Mouse (Mus musculus) cerebellum, adult (tissue): ENCODE data around the gene Plcg2.

Source experiments
- ATAC-seq: cut with Nextera tagmentation; 2 replicates; pipeline ENCODE4 v1.9.2; 2017; ENCODE audit warnings: mild to moderate bottlenecking, moderate library complexity, mixed read lengths; ENCODE audit not compliant: insufficient number of reproducible peaks, low FRiP score, low TSS enrichment

Gene Plcg2

DNA sequence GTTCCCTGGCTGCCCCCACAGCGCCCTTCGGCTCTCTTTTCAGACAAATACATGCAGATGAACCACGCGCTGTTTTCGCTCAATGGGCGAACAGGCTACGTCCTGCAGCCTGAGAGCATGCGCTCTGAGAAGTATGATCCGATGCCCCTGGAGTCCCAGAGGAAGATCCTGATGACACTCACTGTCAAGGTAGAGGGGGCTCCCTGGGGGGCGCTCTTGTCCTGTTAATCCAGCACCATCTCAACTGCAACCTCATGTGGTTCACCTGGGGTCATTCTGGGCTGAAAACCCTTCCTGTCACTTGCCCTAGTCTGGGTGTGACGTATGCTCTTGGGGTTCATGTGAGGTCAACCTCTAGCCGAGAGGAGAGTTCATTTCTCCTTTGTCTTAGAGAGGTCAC, 114.8 kb downstream of the Plcg2 start:
- no peak for ATAC-seq

DNA sequence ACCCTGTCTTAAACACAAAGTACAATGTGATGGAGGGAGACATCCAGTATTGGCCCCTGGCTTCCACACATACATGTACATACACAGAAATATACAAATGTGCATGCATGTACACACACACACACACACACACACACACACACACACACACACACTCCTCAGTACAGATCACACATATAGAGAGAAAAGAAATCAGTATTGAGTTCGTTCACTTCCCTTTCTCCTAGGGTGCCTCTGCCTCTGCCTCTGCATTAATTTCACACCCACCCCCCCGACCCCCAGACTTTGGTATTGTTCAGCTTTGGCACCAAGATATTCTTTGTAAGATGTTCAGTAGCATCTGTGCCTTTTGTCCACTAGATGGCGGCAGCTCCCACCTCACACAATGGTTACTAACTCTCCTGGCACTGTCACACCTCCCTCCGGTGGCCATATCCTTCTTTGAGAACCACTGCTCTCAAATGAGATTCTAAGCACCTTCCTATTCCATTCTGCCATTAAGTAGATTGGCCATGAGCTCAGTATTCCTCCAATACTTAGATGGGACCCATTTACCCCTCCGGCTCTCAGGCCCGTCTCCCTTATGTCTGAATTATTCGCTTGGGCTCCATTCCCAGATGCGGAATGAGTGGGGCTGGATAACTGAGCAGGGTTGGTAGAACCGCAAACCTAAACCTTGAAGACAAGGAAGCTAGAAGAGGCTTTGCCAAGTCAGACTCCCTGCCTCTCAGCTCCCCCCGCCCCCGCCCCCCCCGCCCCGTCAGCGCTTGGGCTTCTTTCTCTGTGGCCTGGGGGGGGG, 128.1 kb downstream of the Plcg2 start:
- peak; percentile 79; the same call in 1 of the 2 replicates for ATAC-seq

DNA sequence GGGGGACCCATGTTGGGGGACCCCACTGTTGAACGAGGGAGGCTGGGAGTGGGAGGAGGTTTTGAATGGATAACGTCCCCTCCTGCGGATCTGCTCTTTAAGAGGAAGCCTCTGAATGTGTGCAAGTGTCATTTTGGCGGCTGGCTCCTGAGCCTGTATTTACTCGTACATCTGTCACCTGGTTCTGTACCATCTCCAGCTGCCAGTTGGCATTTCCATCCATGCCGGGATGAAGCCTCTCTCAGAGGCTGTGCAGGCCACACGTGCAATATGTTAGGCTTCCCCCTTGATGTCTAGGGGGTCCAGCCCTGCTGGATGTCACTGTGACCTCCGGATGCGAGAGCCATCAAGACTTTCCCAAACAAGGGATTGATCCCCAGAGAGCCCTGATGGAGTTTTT, 129.0 kb downstream of the Plcg2 start:
- ATAC-seq: no peak

DNA sequence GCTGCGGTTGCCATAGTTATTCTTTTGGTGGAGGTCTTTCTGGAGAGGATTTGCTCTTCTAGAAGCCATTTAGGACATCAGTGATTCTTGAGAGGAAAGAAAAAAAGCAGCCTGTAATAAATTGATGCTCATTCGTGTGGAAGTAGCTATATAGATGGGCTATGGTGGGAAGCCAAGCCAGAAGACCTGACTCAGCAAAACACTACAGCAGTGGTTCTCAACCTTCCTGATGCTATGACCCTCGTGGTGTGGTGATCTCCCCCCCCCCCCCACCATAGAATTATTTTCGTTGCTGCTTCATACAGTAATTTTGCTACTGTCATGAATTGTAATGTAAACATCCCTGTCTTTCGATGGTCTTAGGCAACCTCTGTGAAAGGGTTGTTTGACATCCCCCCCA, 134.4 kb downstream of the Plcg2 start:
- no peak for ATAC-seq

DNA sequence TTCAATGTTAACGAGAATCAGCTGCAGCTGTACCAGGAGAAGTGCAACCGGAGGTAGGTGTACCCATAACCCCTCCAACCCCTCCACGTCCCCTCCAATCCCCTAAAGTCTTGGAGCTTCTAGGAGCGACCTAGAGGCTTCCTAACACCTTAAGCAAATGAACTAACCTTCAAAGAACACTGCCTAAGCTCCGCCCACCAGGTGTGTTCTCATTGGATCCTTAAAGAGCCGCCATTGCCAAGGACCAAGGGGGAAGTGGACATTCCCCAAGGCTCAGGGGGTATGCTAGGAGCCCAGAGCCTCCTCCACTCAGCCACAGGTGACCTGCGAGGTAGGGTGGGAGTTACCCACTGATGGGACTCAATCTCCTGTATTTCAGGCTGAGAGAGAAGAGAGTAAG, 136.3 kb downstream of the Plcg2 start:
- ATAC-seq: no peak

DNA sequence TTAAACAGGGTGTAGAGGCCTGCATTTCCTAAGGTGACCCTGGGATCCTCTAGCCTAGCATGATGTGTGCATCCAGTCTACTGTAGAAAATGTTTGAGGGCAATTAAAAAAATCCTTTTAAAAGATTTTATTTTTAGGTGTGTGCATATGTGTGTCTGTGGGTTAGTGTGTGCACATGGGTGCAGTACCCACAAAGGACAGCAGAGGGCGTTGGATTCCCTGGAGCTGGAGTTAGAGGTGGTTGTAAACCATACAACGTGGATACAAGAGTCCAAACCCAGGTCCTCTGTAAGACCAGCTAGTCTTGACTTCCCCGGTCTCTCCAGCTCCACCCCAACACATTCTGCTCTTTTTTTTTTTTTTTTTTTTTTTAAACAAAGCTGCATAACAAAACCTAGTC, 139.4 kb downstream of the Plcg2 start:
- ATAC-seq: no peak

DNA sequence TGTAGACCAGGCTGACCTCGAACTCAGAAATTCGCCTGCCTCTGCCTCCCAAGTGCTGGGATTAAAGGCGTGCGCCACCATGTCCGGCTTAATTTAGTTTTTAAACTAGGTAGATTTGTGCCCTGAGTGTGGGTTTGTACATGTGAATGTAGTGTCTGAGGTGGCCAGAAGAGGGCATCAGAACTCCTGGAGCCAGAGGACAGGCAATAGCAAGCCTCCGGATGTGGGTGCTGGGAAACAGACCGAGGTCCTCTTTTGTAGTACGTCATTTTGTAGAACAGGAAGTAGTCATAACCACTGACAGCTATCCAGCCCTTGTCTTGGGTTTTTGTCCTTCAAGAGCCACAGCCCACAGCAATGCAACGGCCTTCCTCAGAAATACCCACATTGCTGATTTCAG, 141.5 kb downstream of the Plcg2 start:
- ATAC-seq: no peak

DNA sequence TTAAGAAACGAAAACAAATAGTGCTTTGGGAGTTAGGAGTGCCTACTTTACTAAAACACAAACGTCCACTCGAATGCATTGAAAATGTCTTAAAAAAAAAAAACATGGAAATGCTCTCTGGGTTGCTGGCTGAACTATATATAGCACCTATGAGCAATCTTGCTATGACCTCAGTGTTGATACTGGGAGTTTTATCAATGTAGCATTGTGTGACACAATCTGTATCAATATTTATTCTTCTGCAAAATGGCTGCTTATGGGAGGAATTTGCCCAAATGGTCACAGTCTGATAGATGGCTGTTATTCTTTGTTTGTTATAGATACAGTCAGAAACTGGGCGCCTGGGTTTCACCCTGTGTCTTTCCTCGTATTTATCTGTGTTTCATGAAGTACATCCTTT, 147.4 kb downstream of the Plcg2 start:
- no peak for ATAC-seq

DNA sequence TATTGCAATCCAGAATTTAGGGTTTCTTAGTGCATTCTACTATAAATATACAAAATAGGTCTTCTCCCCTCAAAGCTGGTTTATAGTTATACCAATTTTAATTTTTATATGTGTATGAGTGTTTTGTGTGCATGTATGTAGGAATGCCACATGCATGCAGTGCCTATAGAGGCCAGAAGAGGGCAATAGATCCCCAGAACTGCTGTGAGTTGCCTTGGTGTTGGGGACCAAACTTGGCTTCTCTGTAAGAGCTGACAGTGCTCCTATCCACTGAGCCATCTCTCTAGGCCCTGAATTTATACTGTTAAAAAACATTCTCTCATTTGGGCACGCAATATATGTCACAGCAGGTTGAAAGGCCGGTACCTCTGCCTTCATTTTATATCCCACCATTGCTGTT, 147.9 kb downstream of the Plcg2 start:
- ATAC-seq: no peak

DNA sequence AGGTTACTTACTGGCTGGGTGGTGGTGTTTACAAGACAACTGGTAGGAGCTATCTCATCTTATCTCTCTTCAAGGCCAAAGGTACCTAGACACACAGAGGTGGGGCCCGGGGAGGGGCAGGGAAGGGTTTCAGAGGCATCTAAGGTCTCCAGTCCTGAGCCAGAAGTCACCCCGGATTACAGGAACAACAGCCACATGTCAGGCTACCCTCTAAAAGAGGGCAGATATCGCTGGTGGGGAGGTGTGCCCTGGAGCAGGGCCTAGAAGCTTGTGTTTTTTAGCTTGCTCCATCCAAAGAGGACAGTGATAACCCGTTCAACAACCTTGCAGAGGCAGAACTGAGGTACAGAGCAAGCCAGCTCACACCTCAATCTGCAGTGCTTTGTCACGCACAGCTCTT, 148.3 kb downstream of the Plcg2 start:
- ATAC-seq: no peak

DNA sequence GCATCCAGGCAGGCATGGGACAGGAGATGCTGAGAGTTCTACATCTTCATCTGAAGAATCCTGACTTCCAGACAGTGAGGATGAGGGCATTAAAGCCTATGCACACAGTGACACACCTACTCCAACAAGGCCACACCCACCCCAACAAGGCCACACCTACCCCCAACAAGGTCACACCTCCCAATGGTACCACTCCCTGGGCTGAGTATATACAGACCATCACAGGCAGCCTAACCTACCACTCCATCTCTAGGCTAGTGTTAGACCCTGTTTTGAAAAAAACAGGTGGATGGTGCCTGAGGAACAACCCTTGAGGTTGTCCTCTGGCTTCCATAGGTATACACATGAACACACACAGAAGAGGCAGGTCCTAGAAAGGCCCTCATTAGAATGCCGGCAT, 154.2 kb downstream of the Plcg2 start:
- no peak for ATAC-seq

DNA sequence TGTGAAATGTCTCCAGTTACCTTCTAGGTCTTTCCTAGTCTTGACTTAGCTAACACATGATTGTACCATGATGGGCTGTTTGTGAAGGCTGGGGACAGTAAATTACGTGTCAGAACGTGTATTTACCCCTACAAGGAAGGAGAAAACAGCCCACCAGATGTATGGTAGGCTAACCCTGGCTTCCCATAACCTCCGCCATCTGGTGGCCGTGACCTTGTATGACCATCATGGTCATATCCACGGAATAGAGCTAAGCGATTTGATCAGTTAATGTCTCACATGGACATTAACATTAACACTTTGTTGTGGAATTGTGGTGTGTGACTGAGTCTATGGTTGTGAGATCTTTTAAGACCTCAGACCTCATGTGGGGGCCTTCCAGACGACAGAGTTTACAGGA, 160.9 kb downstream of the Plcg2 start:
- no peak for ATAC-seq

DNA sequence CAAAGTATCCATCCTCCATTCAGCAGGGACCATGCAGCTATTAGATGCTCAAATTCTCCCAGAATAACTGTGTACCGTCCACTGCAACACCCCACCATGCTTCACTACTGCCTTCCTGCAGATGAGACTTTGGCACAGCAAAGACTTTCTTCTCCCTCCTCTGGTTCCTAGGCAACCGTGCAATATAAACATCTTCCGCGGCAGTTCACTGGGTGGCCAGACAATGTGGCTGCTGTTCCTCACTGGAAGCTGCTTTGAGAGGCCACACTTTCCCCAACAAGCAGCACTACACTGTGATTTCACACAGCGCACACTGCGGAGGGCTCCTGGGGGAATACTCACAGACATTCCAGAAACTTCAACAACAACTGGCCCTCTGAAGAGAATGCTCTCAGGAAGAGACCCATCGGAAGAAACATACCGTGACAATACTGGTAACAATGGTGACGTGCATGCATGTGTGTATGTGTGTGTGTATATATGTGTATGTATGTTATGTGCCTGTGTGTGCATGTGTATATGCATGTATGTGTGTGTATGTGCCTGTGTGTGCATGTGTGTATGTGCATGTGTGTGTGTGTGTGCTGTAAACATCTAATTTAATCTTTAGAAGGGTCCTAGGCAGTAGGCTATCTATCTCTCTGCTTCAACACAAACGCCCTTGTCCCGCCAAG, 162.4 kb downstream of the Plcg2 start:
- ATAC-seq: no peak

DNA sequence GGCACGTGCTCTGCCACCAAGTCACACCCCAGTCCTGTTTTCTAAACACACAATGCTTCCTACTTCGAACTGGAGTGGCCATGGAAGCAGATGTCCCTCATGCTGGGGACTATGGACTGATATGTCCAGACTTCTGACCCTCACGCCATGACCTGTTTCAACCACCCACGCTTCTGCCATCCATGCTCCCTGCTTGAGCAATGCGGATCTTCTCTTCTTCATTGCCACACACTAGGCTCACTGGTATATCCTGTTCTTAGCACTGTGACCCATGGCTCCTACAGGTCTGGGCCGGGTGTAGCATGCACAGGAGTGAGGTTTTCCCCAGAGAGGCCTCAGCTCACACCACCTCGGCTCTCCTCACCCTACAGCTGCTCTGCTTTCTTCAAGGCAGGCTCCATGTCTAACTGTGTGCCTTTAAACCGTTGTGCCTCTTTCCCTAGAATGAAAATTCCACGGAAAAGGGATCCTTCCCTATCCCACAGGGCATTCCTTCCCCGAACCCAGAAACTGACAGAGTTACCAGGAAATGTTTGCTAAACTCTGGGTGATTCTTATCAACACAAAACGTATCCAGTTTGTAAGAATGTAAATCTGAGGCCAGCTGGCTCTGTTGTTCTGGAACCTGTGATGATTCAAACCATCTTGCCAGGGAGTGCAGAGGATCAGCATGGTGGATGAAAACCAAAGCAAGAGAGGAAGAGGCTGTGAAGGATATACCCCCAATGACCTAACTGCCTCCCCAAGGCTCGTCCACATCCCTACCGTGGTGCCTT, 169.4 kb downstream of the Plcg2 start:
- no peak for ATAC-seq

DNA sequence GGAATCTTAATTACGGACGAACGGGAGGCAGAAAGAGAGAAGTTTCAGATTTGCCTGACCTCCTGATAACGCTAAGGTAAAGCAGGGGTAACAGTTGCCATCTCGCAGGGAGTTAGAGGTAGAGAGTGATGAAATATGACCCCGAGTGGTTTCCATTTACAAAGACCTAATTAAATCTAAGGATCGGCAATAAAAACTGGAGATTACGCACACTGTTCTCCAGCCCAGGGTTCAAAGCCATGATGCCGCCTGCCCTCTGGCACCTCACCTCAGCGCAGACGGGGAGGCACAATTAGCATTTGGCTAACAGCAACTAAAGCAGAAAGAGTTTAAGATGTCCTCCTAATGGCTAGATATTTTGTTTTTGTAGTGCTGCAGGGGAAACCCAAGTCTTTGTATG, 172.4 kb downstream of the Plcg2 start:
- no peak for ATAC-seq

DNA sequence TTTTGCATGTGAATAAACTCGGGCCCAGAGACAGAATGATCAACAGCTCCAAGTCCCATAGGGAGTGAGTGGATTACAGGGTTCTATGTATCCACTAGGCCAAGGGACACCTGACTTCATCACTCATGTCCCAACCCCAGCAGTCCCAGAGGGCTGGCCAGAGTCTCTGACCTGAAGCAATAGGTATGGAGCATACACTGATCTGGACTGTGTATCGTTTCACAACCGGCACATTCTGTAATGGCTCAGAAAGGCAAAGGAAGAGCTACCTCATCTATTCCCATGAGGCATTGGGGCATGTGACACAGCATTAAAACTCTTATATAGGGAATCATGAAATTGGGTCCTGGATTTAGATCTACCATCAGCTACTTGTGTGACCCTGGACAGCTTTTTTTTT, 174.5 kb downstream of the Plcg2 start:
- ATAC-seq: no peak

DNA sequence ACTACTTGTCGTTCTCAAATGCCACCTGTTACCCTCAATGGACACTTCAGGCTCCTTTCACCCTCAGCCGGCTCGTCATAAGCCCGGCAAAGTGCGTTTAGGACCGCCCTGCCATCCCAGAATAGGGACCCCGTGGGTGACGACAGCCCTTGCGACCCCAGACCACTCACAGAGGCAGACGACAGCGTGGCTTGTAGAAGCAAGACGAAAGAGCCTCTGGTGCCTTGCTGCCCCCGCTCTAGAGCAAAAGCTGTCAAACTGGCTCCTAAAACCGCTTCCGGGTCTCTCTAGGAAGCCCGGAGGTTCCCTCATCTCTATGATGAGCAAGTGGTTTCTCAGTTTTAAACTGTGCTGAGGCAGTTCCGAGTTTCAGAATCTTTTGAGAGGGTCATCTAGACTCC, 175.3 kb downstream of the Plcg2 start, which contains the start of gene Sdr42e1:
Gene Sdr42e1 (minus strand): TSS at position 260 of the 401 bp plus-strand sequence.
- no peak for ATAC-seq

DNA sequence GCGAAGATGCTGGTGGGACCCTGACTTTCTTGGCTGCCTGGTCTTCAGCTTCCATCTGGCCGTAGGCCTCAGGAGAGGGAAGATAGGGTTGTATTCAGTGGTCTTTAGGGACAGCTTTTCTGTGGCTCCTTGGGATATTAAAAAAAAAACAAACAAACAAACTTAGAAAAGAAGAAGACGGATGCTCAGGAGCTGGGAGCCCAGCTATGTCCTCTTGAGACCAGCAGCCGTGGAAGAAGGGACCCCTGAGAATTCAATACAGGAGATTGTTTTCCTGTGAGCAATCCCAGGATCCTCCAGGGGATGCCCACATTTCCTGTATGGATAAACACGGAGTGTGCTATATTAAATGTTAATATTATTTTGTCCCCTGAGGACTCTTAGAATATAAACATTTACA, 177.1 kb downstream of the Plcg2 start:
- no peak for ATAC-seq

DNA sequence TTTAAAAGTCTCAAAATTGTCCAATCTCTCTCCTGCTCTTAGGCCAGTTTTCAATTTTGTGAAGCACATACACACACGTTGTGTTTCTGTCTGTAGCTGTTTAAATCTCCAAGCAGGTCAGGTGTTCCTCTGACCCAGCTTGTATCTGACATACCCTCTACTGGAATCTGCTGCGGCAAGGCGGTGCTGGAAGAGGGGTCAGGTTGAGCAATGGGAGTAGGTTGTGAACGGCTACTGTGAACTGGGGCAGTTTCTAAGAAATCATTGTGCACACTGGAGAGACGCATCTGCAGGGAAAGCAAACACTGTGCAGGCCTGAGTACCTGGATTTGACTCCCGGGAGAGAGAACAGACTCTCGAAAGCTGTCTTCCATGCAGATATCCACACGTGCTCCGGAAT, 178.4 kb downstream of the Plcg2 start:
- ATAC-seq: no peak

DNA sequence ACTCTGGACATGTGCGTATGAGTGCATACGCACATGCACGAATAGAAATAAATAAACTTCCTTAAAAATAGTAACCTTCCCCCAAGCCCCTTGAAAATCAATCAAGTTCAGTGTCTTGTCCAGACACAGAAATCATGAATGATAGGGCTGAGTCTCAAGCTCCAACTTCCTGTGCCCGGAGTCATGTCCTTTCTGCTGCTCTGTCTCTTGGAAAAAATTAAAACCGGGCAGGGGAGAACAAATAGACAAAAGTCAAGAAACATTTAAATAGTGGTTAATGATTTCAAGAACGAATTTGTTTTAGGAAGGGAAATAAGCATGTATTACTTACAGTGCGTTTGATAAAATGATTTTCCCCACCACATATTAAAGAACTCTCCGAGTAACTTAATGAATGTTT, 178.9 kb downstream of the Plcg2 start:
- no peak for ATAC-seq

DNA sequence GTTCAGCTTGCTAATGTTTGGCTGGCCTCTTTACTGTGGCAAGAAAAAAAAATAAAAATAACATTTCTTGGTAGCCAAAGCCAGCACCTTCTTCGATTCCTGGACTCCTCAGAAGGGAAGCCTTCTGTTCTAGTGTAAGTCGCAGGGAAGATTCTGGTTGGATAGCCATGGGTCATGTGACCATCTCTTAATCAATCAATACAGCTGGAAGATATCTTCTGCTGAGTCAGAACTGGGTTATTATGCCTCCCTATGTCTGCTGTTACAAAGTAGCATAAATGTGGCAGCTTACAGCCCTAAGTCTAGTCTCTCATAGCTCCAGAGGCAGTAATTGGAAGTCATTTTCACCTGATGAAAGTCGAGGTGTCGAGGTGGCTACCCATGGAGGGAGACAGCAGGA, 180.6 kb downstream of the Plcg2 start:
- no peak for ATAC-seq
